Mouse (Mus musculus) neural tube, embryonic 14.5 days (tissue): Measurements from ENCODE around the gene Mgrn1. TPM values are rescaled to one million over a fixed set of nuclear protein-coding genes. Genes with fewer than 3 reads are reported as not detected.

Experiments
- ATAC-seq: fragments of 200-750 bp; cut with Nextera tagmentation; 2 replicates; pipeline ENCODE4 v1.8.0; 2017; ENCODE audit warnings: low read depth, mild to moderate bottlenecking, moderate TSS enrichment, moderate library complexity
- H3K27ac ChIP-seq: fragments of 300-500 bp; sonication (generic); 2 replicates; pipeline ENCODE4 v1.5.1; 2014; ENCODE audit warnings: low read depth, mild to moderate bottlenecking, control low read depth, low read length, moderate library complexity, mixed read lengths
- H3K27me3 ChIP-seq: fragments of 300-500 bp; sonication (generic); 2 replicates; pipeline ENCODE4 v1.6.1; 2014; ENCODE audit warnings: low read length; ENCODE audit not compliant: control insufficient read depth, insufficient read depth
- H3K36me3 ChIP-seq: fragments of 300-500 bp; sonication (generic); 2 replicates; pipeline ENCODE4 v1.6.1; 2014; ENCODE audit warnings: low read length, mixed read lengths; ENCODE audit not compliant: control insufficient read depth, insufficient read depth
- H3K4me1 ChIP-seq: fragments of 300-500 bp; sonication (generic); 2 replicates; pipeline ENCODE4 v1.6.1; 2014; ENCODE audit warnings: low read length; ENCODE audit not compliant: control insufficient read depth, insufficient read depth
- H3K4me2 ChIP-seq: fragments of 300-500 bp; sonication (generic); 2 replicates; pipeline ENCODE4 v1.6.1; 2014; ENCODE audit warnings: mild to moderate bottlenecking, low read depth, low read length, control low read depth
- H3K4me3 ChIP-seq: fragments of 300-500 bp; sonication (generic); 2 replicates; pipeline ENCODE4 v1.5.1; 2014; ENCODE audit warnings: low read depth, low read length, control low read depth, mixed read lengths
- H3K9ac ChIP-seq: fragments of 300-500 bp; sonication (generic); replicated peaks from 2 replicates; pipeline ENCODE4 v1.6.1; 2014; ENCODE audit warnings: low read depth, mild to moderate bottlenecking, control low read depth, low read length, mixed read lengths
- H3K9me3 ChIP-seq: fragments of 300-500 bp; sonication (generic); 2 replicates; pipeline ENCODE4 v1.6.1; 2016; ENCODE audit warnings: low read length; ENCODE audit not compliant: control insufficient read depth
- WGBS: fragments of 180-500 bp; shearing (Covaris S2); extraction: QIAGEN DNeasy Blood & Tissue Kit; methylation state at CpG from one replicate; pipeline ENCODE4 v1.1.7; 2014; 5-methylcytosine and 5-hydroxymethylcytosine counted together
- polyA plus RNA-seq: library from polyadenylated mRNA; unstranded; fragments of >200 nt; fragmentation: Nextera tagmentation; extraction: Ambion mirVana; gene quantifications from 2 replicates; pipeline ENCODE4 v1.2.1, GENCODE M21; 2014

Mgrn1 gene
- polyA plus RNA-seq, 1 experiment from 2014 or later: 128 TPM

GRCm38 (mm10) chr16:4877195-4877594 lies 8.9 kb upstream of the Mgrn1 start:
- Histone ChIP-seq H3K4me1 (peaks cover 28% of the 10 kb centered on the region), H3K4me2 (no peak overlapping the region), H3K4me3 (no peak overlapping the region), H3K9me3 (no peaks in the 10 kb centered on the region), H3K27me3 (no peaks in the 10 kb centered on the region), H3K27ac (no peak overlapping the region), H3K9ac (no peak overlapping the region), H3K36me3 (peaks cover 13% of the 10 kb centered on the region; the same call in 1 of the 2 replicates)
- no peak for ATAC-seq
- 92% methylated on average over 4 of the region's 4 CpGs for WGBS

DNA sequence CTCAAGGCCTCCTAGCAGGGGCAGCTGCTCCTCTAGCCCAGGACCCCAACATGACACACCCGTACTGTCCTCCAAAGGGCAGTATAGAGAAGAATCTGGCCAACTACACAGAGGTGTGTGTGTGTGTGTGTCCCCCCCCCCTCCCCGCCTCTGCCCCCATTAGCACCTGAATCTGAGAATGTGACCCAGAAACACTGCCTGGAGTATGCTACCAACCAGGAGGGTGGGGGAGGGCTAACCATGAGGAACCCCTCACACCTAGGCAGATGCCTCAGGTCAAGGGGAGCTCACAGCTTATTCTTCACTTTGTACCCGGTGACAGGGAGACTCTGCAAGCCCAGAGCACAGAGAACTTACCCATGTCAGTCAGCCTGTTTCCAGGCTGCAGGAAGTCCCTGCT lies 8.3 kb upstream of the Mgrn1 start:
- H3K27me3 ChIP-seq: no peaks in the 10 kb centered on the region
- peak overlapping the region; percentile 75 for H3K4me3 ChIP-seq
- peaks cover 13% of the 10 kb centered on the region; the same call in 1 of the 2 replicates for H3K36me3 ChIP-seq
- peaks cover 28% of the 10 kb centered on the region for H3K4me1 ChIP-seq
- H3K4me2 ChIP-seq: peak overlapping the region; percentile 81
- no peak for ATAC-seq
- peak overlapping the region; percentile 76 for H3K9ac ChIP-seq
- H3K27ac ChIP-seq: 0 out of 2 replicates have a peak overlapping the region, but pooled peaks have one; percentile 99
- H3K9me3 ChIP-seq: no peaks in the 10 kb centered on the region
- 84% methylated on average over 3 of the region's 3 CpGs for WGBS

DNA sequence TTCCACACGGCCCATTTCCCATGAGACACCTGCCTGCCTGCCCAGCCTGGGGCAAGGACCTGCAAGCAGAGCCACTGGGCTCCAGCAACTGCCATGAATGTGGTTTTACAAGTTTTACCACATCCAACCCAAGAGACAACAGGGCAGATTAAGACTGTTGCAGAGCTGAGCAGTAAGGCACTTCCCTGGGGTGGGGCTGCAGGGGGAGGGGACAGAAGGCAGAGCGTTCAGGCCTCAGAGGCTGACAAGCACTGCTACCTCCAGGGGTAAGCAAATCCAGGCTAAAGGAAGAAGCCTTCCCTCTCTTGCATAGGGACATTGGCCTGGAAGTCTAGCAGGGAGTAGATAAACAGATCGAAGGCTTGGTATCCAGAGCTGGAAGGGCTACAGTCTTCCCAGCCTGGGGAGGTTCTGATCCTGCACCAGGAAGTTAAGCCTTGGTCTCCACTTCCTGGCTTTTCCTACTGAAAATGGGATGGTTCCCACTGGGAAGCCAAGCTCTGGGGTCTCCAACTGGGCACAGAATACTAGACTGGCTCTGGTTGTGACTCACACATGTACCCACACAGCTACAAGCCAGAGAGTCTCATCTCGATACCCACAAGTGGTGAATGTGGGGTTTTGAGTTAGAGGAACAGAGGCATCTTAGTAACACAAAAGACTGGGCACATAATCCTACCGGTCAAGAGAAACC lies 7.7 kb upstream of the Mgrn1 start:
- no peak for ATAC-seq
- peak overlapping the region; percentile 99 for H3K27ac ChIP-seq
- peak overlapping the region; percentile 81 for H3K4me2 ChIP-seq
- peaks cover 13% of the 10 kb centered on the region; the same call in 1 of the 2 replicates for H3K36me3 ChIP-seq
- H3K4me1 ChIP-seq: peaks cover 28% of the 10 kb centered on the region
- no peaks in the 10 kb centered on the region for H3K9me3 ChIP-seq
- 34% methylated on average over 5 of the region's 5 CpGs for WGBS
- peak overlapping the region; percentile 75 for H3K4me3 ChIP-seq
- H3K9ac ChIP-seq: peak overlapping the region; percentile 76
- no peaks in the 10 kb centered on the region for H3K27me3 ChIP-seq

- Histone ChIP-seq H3K36me3 (peaks cover 11% of the 10 kb centered on the region; the same call in 1 of the 2 replicates), H3K27me3 (no peaks in the 10 kb centered on the region), H3K27ac (peak overlapping the region; percentile 99), H3K9me3 (no peaks in the 10 kb centered on the region), H3K4me1 (peaks cover 28% of the 10 kb centered on the region), H3K9ac (peak overlapping the region; percentile 76), H3K4me3 (peak overlapping the region; percentile 75), H3K4me2 (peak overlapping the region; percentile 81)
- WGBS: under 1% methylated on average over 43 of the region's 54 CpGs
- peak; percentile 38 for ATAC-seq
These were observed 6.8 kb upstream of the Mgrn1 start for GRCm38 (mm10) chr16:4879101-4879707.

DNA sequence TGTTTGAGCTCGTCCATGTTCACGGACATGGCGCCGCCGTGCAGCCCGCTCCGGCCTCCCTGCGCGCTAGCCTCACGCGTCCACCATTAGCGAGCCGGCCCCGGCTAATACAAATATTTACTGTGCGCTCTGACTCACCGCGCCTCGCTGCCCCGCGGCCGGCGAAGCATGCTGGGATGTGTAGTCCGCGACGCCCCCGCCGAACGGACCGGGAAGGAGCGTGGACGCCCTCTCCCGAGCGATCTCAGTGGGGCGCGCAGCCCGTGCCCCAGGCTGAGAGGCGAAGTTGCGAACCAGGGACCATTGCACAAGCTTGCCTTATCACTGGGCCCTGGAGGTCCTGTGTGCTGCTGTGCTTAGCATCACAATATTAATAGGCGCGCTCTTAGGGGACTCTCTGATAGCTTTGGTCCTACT lies 6.3 kb upstream of the Mgrn1 start:
- Histone ChIP-seq H3K4me1 (peaks cover 28% of the 10 kb centered on the region), H3K4me3 (peak overlapping the region; percentile 75), H3K27ac (peak overlapping the region; percentile 99), H3K9ac (peak overlapping the region; percentile 76), H3K27me3 (no peaks in the 10 kb centered on the region), H3K9me3 (no peaks in the 10 kb centered on the region), H3K4me2 (peak overlapping the region; percentile 81), H3K36me3 (peaks cover 7% of the 10 kb centered on the region; the same call in 1 of the 2 replicates)
- ATAC-seq: peak; percentile 78
- under 1% methylated on average over 40 of the region's 40 CpGs for WGBS

DNA sequence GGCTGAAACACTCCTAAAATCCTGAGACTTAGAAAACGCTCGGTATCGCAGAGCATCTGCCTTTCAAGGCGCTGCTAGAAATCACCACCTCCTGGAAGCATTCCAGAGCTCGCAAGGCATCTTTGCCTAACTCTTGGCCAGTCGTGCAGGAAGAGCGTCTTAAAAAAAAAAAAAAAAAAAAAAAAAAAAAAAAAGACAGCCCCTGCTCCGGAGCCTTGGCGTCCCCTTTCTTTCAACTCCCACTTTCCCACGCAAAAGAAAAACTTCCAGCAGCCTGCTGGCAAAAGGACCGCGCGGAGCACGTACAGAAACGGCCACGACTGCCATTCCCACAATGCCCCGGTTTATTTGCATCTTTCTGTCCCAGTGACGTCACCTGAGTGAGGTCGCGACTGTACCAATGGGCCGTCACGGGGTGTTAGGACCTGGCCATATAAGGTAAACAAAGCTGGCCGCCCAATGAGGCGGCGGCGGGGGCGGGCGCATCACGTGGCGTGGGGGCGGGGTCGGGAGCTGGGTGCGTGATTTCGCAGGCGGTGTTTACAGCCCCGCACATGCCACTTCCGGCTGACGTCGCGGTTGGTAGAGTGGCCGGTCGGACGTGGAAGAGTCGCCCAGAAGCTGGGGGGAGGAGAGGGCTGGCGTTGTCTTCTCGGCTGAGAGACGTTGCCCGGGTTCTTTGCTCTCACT lies 5.8 kb upstream of the Mgrn1 start, which contains the start of gene Ubald1:
Ubald1 (minus strand) TSS at position 180 of the 690 bp plus-strand sequence.
- H3K27me3 ChIP-seq: no peaks in the 10 kb centered on the region
- no peaks in the 10 kb centered on the region for H3K9me3 ChIP-seq
- peak within 1 kb of the TSS; percentile 90 for H3K9ac ChIP-seq
- peaks cover 7% of the 10 kb centered on the region; the same call in 1 of the 2 replicates for H3K36me3 ChIP-seq
- H3K4me3 ChIP-seq: peak within 1 kb of the TSS; percentile 75
- ATAC-seq: peak; percentile 84
- peaks cover 28% of the 10 kb centered on the region for H3K4me1 ChIP-seq
- peak within 1 kb of the TSS; percentile 99 for H3K27ac ChIP-seq
- under 1% methylated on average over 48 of the region's 48 CpGs for WGBS
- H3K4me2 ChIP-seq: peak within 1 kb of the TSS; percentile 97

GRCm38 (mm10) chr16:4881400-4882351 lies 4.4 kb upstream of the Mgrn1 start:
- ATAC-seq: no peak
- 0 out of 2 replicates have a peak, but pooled peaks cover 1% of the 10 kb centered on the region for H3K36me3 ChIP-seq

GRCm38 (mm10) chr16:4884930-4885329 lies 1.1 kb upstream of the Mgrn1 start:
- WGBS: 92% methylated on average over 10 of the region's 10 CpGs
- Histone ChIP-seq H3K4me1 (peaks cover 31% of the 10 kb centered on the region), H3K27me3 (no peaks in the 10 kb centered on the region), H3K36me3 (no peaks in the 10 kb centered on the region), H3K4me3 (no peak overlapping the region), H3K27ac (no peak overlapping the region; the same call in 1 of the 2 replicates), H3K9ac (no peak overlapping the region), H3K4me2 (peak overlapping the region; percentile 77; the same call in 1 of the 2 replicates), H3K9me3 (no peaks in the 10 kb centered on the region)
- ATAC-seq: no peak

More at GRCm38 (mm10) chr16:4881400-4882351, 4.4 kb upstream of the Mgrn1 start:
- peaks cover 20% of the 10 kb centered on the region for H3K4me1 ChIP-seq
- 77% methylated on average over 10 of the region's 10 CpGs for WGBS
- H3K4me2 ChIP-seq: peak overlapping the region; percentile 97
- peak overlapping the region; percentile 99; the same call in 1 of the 2 replicates for H3K27ac ChIP-seq
- H3K9me3 ChIP-seq: no peaks in the 10 kb centered on the region
- no peaks in the 10 kb centered on the region for H3K27me3 ChIP-seq
- peak overlapping the region; percentile 75 for H3K4me3 ChIP-seq
- H3K9ac ChIP-seq: peak overlapping the region; percentile 90
